Mouse (Mus musculus) lung, postnatal 10 days (tissue): Measurements from ENCODE around the gene Eif2b2.
A peak's percentile ranks its signal among the peaks of the same experiment; 100 is the strongest.

Experiments
- DNase-seq: peaks from one replicate; pipeline ENCODE4 v3.0.0; 2021

Eif2b2 gene

GRCm38 (mm10) chr12:85195086-85195485, 24.2 kb upstream of the Eif2b2 start:
- DNase-seq = no peak

GRCm38 (mm10) chr12:85196191-85196590, 23.1 kb upstream of the Eif2b2 start:
- no peak for DNase-seq

- no peak for DNase-seq
Observed at GRCm38 (mm10) chr12:85197371-85197770, 21.9 kb upstream of the Eif2b2 start.

- no peak for DNase-seq
Observed at GRCm38 (mm10) chr12:85197936-85198335, 21.3 kb upstream of the Eif2b2 start.

- no peak for DNase-seq
Observed at GRCm38 (mm10) chr12:85199954-85200353, 19.3 kb upstream of the Eif2b2 start.

GRCm38 (mm10) chr12:85200929-85201829, 18.1 kb upstream of the Eif2b2 start:
- peak; percentile 79 for DNase-seq

GRCm38 (mm10) chr12:85201830-85202147, 17.5 kb upstream of the Eif2b2 start:
- DNase-seq = no peak

- no peak for DNase-seq
Observed at GRCm38 (mm10) chr12:85202191-85202590, 17.1 kb upstream of the Eif2b2 start.

- peak; percentile 24 for DNase-seq
Observed at GRCm38 (mm10) chr12:85203699-85204098, 15.6 kb upstream of the Eif2b2 start.

GRCm38 (mm10) chr12:85204105-85204504, 15.2 kb upstream of the Eif2b2 start:
- DNase-seq = no peak

GRCm38 (mm10) chr12:85205425-85205824, 13.9 kb upstream of the Eif2b2 start:
- DNase-seq = no peak

GRCm38 (mm10) chr12:85208687-85209199, 10.5 kb upstream of the Eif2b2 start:
- no peak for DNase-seq

- DNase-seq = no peak
Observed at GRCm38 (mm10) chr12:85215031-85215430, 4.2 kb upstream of the Eif2b2 start.

- no peak for DNase-seq
Observed at GRCm38 (mm10) chr12:85217733-85218310, 1.5 kb upstream of the Eif2b2 start.

- DNase-seq = peak; percentile 33
Observed at GRCm38 (mm10) chr12:85219905-85220290, 617 bp downstream of the Eif2b2 start.

GRCm38 (mm10) chr12:85227227-85227626, 7.9 kb downstream of the Eif2b2 start:
- DNase-seq = no peak

- peak; percentile 53 for DNase-seq
Observed at GRCm38 (mm10) chr12:85227876-85228599, 8.8 kb downstream of the Eif2b2 start.

GRCm38 (mm10) chr12:85233376-85234358, 14.4 kb downstream of the Eif2b2 start:
- no peak for DNase-seq

GRCm38 (mm10) chr12:85237553-85237952, 18.3 kb downstream of the Eif2b2 start:
- DNase-seq = no peak

- DNase-seq = no peak
Observed at GRCm38 (mm10) chr12:85252083-85252482, 32.8 kb downstream of the Eif2b2 start.

- no peak for DNase-seq
Observed at GRCm38 (mm10) chr12:85256074-85256751, 36.9 kb downstream of the Eif2b2 start.
